Mouse (Mus musculus): ENCODE results near the gene Rorb.

The Rorb gene

GRCm38 (mm10) chr19:19005144-19005543, 105.9 kb downstream of the Rorb start:
- peak; percentile 41 for DNase-seq (ENCODE audit: low spot score)

GRCm38 (mm10) chr19:19004023-19004656, 106.9 kb downstream of the Rorb start:
- DNase-seq (ENCODE audit: low spot score), result no peak

DNA sequence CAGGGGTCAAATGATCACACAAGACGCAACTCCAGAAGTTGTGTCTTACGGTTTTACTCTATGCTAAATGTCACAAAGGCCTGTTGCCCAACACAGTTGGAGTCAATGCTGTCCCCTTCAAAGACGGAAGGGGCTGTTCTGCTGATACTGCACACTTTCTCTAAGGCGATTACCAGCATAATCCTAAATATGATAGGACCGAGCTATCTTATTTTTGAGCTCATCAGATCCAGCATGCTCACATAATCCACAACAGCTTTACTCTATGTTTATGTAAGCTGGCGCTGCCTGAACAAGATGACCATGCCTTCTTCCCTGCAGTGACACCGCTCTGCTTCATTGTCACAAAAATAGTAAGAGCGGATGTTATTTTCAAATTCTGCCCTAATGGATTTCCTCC, 112.0 kb downstream of the Rorb start:
- no peak for DNase-seq (ENCODE audit: low spot score)

DNA sequence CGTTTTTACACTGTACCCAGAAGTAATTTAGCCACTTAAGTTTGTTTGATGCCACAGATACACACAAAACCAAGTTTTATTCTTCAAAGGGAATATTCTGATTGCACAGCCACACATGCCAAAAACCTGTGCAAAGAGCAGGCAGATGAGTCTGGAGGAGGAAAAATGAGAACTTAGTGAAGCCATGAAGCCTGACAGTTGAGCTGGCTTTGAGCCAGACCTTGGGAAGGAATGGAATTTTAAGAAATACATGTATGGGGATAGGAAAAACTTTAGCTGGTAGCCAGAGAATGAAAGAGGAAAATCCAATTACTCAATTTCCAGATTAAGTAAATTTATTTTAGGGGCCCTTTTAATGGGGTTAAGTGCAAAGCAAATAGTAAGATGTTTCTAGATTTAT, 113.3 kb downstream of the Rorb start:
- no peak for DNase-seq (ENCODE audit: low spot score)

GRCm38 (mm10) chr19:18979996-18980395, 131.0 kb downstream of the Rorb start:
- DNase-seq (ENCODE audit: low spot score), result no peak

DNA sequence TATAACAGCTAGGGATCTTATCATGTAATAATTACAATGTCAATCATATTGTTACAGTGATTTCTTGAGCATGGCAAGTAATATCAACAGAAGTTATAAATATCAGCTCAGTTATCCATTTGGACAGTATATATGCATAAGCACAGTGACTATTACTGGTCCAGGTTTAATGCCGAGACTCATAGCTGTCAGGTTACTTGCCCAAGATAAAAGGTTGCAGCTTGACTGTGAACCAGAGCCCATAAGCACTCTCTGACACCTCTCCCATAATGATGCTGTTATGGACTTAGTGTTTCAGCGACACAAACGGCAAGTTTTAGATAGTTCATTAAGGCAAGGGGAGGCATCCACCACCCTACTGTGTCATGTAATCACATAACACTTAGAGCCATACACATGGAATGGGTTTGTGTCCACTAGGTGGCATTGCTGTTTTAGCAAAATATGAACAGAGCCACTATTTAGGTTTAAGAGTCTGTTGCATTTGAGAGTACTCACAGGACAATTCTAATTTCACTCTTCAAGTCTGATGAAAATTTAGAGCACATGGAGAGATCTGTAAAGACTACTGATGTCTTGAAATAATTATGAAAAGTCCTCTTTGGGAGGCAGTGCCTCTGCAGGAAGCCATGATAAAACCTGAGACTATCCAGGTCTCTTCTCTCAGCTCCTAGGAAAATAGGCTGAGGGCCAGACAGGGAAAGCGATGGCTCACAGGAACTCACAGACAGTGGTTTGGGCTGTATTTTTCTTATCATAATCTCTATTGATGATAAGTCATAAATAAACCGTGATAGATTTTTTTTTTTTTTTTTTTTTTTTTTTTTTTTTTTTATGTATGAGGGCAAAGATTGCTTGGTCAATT, 136.0 kb downstream of the Rorb start:
- peak; percentile 81 for DNase-seq (ENCODE audit: low spot score)

DNA sequence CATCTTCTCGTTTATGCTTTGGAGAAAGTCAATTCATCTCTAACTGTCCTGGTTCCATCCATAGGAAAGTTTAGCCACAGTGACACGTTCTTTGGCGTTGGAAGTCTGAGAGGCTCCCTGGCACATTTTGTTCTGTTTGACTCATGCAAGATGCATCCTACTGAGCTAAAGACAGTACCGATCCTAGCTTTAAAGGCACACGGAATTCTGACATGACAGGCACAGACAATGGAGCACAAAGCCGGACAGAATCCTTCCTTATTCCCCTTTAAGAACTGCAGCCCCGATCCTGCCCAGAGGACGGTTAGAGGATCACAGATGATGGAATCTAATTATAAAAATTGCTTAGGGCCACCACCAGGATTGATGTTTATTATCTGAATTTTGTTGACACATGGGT, 141.6 kb downstream of the Rorb start:
- DNase-seq (ENCODE audit: low spot score), result peak; percentile 31

- DNase-seq (ENCODE audit: low spot score), result no peak
These were observed 143.7 kb downstream of the Rorb start for GRCm38 (mm10) chr19:18967307-18967706.

GRCm38 (mm10) chr19:18959862-18960261, 151.1 kb downstream of the Rorb start:
- DNase-seq (ENCODE audit: low spot score), result no peak

DNA sequence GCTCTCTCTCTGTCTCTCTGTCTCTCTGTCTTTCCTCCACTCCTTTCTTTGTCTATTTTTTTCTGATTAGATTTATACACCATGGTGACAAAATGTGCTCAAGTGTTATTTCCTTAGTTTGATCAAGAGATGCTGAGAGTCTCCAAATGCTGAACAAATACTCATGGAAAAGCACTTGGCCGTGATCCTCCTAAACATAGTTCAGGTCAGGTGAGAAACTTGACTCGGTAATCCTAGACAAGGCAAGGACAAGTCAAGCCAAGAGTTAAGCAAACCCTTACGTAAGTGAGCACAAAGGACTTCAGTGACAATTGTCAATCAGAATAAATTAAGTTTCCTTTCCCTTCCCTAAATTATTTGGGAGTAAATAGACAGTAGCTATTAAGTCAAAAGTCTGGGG, 158.2 kb downstream of the Rorb start:
- DNase-seq (ENCODE audit: low spot score), result no peak

DNA sequence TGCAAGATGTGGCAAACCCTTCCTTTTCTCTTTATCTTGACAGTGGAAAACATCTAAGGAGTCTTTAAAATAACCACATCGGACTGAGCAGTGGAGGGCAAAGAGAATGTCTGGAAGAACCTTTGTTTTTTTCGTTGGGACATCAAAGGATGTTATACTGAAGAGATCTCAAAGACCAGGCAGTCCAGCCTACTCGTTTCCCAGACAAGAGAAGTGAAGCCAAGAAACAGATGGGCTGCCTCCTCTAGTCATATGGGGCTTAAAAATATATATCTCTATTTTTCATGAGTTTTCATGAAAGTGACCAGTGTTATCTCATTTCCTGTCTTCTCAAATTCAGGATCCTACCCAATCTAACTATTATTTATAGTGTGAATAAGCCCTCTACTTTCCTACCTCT, 163.8 kb downstream of the Rorb start:
- DNase-seq (ENCODE audit: low spot score), result no peak

DNA sequence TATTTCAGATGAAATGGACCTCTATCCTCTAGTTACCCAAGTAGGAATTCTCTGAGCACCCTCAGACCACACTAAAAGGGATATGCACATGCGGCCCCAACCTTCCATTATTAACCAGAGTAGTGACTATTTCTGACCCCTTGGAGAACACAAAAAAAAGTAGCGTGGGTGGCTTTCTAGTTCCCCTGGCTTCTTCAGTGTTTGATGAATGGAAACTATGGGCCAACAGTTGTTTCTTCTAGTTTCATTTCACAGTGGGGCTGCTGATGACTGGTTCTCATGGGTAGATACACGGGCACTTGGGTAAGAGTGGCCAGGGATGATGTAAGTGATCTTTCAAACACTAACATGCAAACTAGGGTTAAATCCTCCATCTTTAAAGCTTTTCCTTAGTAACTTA, 165.7 kb downstream of the Rorb start:
- no peak for DNase-seq (ENCODE audit: low spot score)

DNA sequence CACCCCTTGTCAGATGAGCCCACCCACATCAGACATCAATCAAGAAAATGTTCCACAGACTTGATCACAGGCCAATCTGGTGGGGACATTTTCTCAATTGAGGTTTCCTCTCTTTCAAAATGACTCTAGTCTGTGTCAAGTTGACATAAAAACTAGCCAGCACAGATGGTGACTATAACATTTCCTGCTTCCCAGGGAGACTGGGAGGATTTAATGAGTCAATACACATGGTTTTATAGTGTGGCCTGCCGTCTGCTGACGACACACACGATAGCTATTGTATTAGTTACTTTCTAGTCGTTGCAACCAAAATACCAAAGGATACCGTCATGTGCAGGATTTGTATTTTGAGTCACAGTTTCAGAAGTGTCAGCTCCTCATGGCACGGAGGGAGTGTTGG, 169.6 kb downstream of the Rorb start:
- no peak for DNase-seq (ENCODE audit: low spot score)

GRCm38 (mm10) chr19:18911755-18912340, 199.1 kb downstream of the Rorb start:
- DNase-seq (ENCODE audit: low spot score), result no peak

- no peak for DNase-seq (ENCODE audit: low spot score)
These were observed 201.4 kb downstream of the Rorb start for GRCm38 (mm10) chr19:18909641-18910040.

DNA sequence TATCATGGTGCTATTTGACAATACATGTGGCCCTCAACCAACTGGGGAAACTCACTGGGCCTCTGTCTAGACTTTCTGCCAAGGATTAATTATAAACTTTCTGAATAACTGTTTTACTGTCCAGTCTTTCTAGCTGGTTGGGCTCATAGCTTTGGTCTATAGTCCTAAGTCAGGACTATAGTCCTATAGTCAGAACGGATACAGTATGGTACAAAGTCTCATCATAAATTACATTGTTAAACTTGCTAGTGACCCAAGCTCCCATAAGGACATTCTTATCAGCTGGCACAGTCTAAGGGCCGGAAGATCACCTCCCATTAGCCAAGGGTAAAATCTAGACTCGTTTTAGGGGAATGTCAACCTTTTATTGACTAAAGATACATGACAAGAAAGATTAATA, 205.5 kb downstream of the Rorb start:
- no peak for DNase-seq (ENCODE audit: low spot score)

DNA sequence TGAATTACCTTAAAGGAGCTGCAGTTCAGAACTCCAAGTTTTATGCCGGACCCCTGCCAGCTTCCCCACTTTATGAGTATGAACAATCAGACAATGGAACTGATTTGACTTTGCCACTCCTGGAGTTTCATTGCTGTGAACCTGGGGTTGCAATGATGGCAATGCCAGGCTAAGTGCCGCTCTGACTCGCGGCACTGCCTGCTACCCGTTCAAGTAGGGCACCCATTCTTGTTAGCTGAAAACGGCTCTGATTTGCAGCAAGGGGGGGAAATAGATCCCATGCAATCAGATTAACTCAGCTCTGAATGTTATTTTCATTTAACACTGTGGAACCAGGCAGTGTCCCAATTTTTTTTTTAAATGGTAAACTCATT, 208.3 kb downstream of the Rorb start:
- DNase-seq (ENCODE audit: low spot score), result no peak

- DNase-seq (ENCODE audit: low spot score), result peak; percentile 14
These were observed 208.8 kb downstream of the Rorb start for GRCm38 (mm10) chr19:18902041-18902693.

DNA sequence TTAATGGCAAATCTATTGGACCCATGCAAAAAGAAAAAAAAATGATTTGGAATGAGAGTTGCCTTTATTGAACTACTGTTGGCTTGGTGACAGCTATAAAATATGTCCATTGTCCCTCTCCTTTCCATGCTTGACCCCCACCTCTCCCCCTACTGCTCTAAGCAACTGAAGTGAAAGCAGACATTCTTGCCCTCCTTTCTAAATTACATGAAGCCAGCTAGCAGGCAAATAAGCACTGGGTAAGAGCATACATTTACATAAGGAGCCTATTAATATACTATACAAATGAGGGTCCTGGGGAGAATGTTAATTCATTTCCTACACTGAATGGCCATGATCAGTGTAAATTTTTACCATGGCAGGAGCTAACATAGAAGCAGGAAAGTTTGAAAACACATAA, 212.8 kb downstream of the Rorb start:
- DNase-seq (ENCODE audit: low spot score), result no peak

DNA sequence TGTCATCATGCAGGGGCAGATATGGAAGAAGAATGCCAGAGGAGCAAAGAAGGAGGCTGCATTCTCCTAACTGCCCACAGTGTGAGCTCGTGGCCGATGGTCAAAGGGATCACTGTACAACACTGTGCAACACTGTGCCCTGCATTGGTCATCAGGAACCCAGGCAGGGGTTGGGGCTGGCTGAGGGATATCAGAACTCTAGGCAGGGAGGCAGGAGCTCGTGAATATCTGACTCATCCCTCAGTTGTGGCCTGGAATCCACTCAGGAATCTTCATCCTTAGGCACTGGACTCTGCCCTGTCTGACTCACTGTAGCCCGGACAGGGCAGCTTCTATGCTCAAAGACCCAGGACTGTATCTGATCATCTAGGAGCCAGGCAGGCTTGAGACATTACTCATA, 220.8 kb downstream of the Rorb start:
- no peak for DNase-seq (ENCODE audit: low spot score)

GRCm38 (mm10) chr19:18889632-18890031, 221.4 kb downstream of the Rorb start:
- no peak for DNase-seq (ENCODE audit: low spot score)

DNA sequence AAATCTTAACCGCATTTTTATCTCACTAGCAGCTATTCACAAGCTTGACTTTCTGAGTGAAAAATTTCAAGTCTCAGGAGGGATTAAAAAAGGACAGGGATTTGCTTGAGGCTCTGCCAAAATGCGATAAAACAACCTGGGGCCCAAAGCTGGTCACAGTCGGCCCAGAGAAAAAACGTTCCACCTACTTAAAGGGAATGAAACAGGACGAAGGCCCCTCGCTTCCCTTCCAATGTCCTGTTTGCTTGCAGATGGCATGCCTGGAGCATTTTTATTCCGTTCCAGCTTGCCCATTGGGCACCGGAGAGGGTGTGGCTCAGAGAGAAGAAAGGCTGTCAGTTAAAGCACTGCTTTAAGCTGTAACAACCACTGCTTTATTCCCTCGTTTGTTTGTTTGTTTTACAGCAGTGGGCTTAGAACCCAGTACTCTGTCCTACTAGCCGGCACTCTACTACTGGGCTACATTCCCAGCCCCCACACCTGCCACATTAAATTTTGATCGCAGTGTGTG, 221.8 kb downstream of the Rorb start:
- DNase-seq (ENCODE audit: low spot score), result peak; percentile 51

All from embryo, embryonic 10 days (tissue).